ENCODE assay signal across 22 mouse cellular contexts in the genomic region with DNA sequence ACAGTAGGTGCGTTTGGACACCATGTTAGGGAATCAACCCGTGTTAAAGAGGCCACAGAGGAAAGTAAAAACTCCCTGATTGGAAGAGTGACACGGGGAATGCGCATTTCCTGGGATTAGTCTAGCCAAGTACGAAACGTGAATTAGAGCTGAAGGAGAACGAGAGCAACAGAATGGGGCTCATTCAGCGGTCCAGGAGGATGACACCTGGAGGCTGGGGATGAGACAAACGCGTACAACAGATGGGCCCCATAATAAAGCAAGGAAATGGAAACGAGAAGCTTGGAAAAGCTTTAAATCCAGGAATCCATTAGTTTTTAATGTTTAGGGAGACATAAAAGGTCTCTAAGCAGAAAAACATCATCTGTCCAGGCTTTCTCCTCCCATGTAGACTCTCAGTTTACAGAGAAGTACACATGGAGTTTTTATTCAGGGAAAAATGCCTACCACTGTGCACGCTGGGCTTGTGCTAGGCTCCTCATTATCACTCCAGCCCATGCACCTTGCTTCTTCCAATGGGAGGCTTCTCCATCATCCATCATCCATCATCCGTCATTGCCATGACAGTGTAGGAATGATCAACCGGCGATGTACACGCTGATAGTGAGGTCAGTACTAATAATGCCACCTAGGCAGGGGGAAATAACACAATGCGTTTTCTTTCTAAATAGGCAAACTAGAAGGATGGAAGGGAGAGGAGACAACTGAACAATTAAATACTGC.
A peak's percentile ranks its signal among the peaks of the same experiment; 100 is the strongest.
DNase-seq lines count a peak whose midpoint lies in the region; ATAC-seq and TF ChIP-seq lines count a peak whose summit lies in the region.
"Had no signal": no experiment of that assay in that cellular context is flagged by ENCODE, and none has a peak within 500 bp of the region (broad histone marks: within the 10 kb centered on the region; RNA-seq: fewer than 3 reads in every experiment).

No protein-coding gene starts in this region.

- H3K9me3 ChIP-seq in hindbrain, embryonic 11.5 days (ENCODE audit: control insufficient read depth, low read length) = no peaks in the 10 kb centered on the region
- no peaks in the 10 kb centered on the region for H3K9me3 ChIP-seq in hindbrain, embryonic 10.5 days
- H3K9me3 ChIP-seq in limb, embryonic 14.5 days (ENCODE audit: control insufficient read depth, low read length) = no peaks in the 10 kb centered on the region
- no peaks in the 10 kb centered on the region for H3K9me3 ChIP-seq in neural tube, embryonic 13.5 days
- no peaks in the 10 kb centered on the region for H3K9me3 ChIP-seq in lung, postnatal 0 days (ENCODE audit: low read length)
- H3K9me3 ChIP-seq: embryonic facial prominence, embryonic 10.5 days; heart, embryonic 12.5 days had no signal

- H3K4me3 ChIP-seq in hindbrain, embryonic 11.5 days (ENCODE audit: low read depth, low read length) = no peak overlapping the region
- no peak overlapping the region for H3K4me3 ChIP-seq in hindbrain, embryonic 10.5 days
- no peak overlapping the region for H3K4me3 ChIP-seq in limb, embryonic 14.5 days (replicated peaks; ENCODE audit: low read length)
- no peak overlapping the region for H3K4me3 ChIP-seq in neural tube, embryonic 13.5 days
- no peak overlapping the region for H3K4me3 ChIP-seq in lung, postnatal 0 days (ENCODE audit: low read depth, low read length)
- H3K4me3 ChIP-seq: embryonic facial prominence, embryonic 10.5 days; heart, embryonic 12.5 days had no signal

- DNase-seq in hindbrain, embryonic 11.5 days (ENCODE audit: low spot score) = no peak
- DNase-seq in hindbrain, embryonic 10.5 days (ENCODE audit: low spot score) = no peak
- peak; percentile 17 for DNase-seq in brain, embryonic 14.5 days (ENCODE audit: low read depth)
- DNase-seq in limb, embryonic 14.5 days (ENCODE audit: low spot score) = no peak
- DNase-seq in adipocyte (ENCODE audit: low spot score) = no peak
- DNase-seq in frontal cortex, postnatal 10 days (ENCODE audit: low spot score in 2 of 2) = no peak
- no peak for DNase-seq in lung, postnatal 0 days (ENCODE audit: low spot score)
- DNase-seq: adrenal gland, postnatal 25 days; cerebellum, adult 18-20 months; cerebellum, postnatal 25 days; gastrocnemius, postnatal 10 days; heart, adult 11 months; kidney, adult 8-10 months; kidney, postnatal 25 days; lung, postnatal 10 days; right cerebral cortex, postnatal 14 days; spleen, adult 18-20 months had no signal

- H3K27me3 ChIP-seq in hindbrain, embryonic 11.5 days (ENCODE audit: control insufficient read depth, insufficient read depth, low read length) = no peaks in the 10 kb centered on the region
- H3K27me3 ChIP-seq in hindbrain, embryonic 10.5 days (ENCODE audit: insufficient read depth, poor library complexity, severe bottlenecking) = no peaks in the 10 kb centered on the region
- no peaks in the 10 kb centered on the region for H3K27me3 ChIP-seq in limb, embryonic 14.5 days (ENCODE audit: control insufficient read depth, insufficient read depth, low read length)
- no peaks in the 10 kb centered on the region for H3K27me3 ChIP-seq in neural tube, embryonic 13.5 days
- no peaks in the 10 kb centered on the region for H3K27me3 ChIP-seq in lung, postnatal 0 days (replicated peaks; ENCODE audit: insufficient read depth, low read length)
- H3K27me3 ChIP-seq: CH12.LX; heart, embryonic 12.5 days had no signal

- H3K27ac ChIP-seq in hindbrain, embryonic 11.5 days (ENCODE audit: low read depth, low read length) = no peak overlapping the region
- no peak overlapping the region for H3K27ac ChIP-seq in hindbrain, embryonic 10.5 days
- H3K27ac ChIP-seq in limb, embryonic 14.5 days (replicated peaks; ENCODE audit: low read depth, low read length) = no peak overlapping the region
- H3K27ac ChIP-seq in neural tube, embryonic 13.5 days (replicated peaks) = peak overlapping the region; percentile 33; the same call in 1 of the 2 replicates
- no peak overlapping the region for H3K27ac ChIP-seq in lung, postnatal 0 days (ENCODE audit: low read length)
- H3K27ac ChIP-seq: embryonic facial prominence, embryonic 10.5 days; liver, embryonic 14.5 days had no signal

- no peak overlapping the region for H3K4me2 ChIP-seq in hindbrain, embryonic 11.5 days (replicated peaks; ENCODE audit: low read depth, low read length)
- H3K4me2 ChIP-seq in limb, embryonic 14.5 days (replicated peaks; ENCODE audit: low read depth, low read length, severe bottlenecking) = no peak overlapping the region
- peak overlapping the region; percentile 21 for H3K4me2 ChIP-seq in neural tube, embryonic 13.5 days
- H3K4me2 ChIP-seq in lung, postnatal 0 days (replicated peaks; ENCODE audit: low read depth, low read length) = no peak overlapping the region
- H3K4me2 ChIP-seq: heart, embryonic 12.5 days had no signal

- TF ChIP-seq EP300 in lung, postnatal 0 days (IDR thresholded peaks at IDR 0.05) = no peak

- no peaks in the 10 kb centered on the region for H3K4me1 ChIP-seq in hindbrain, embryonic 11.5 days (replicated peaks; ENCODE audit: control insufficient read depth, insufficient read depth, low read length)
- H3K4me1 ChIP-seq in hindbrain, embryonic 10.5 days (replicated peaks) = no peaks in the 10 kb centered on the region
- no peaks in the 10 kb centered on the region for H3K4me1 ChIP-seq in limb, embryonic 14.5 days (ENCODE audit: control insufficient read depth, insufficient read depth, low read length)
- peaks cover 17% of the 10 kb centered on the region for H3K4me1 ChIP-seq in neural tube, embryonic 13.5 days (replicated peaks)
- no peaks in the 10 kb centered on the region for H3K4me1 ChIP-seq in lung, postnatal 0 days (ENCODE audit: insufficient read depth, low read depth, low read length)
- H3K4me1 ChIP-seq: embryonic facial prominence, embryonic 10.5 days; heart, embryonic 12.5 days had no signal

- peak; percentile 64 for ATAC-seq in hindbrain, embryonic 11.5 days (ENCODE audit: low FRiP score)
- peak; percentile 23; the same call in 1 of the 2 replicates for ATAC-seq in limb, embryonic 14.5 days (ENCODE audit: low FRiP score, low read depth)
- ATAC-seq in neural tube, embryonic 13.5 days (ENCODE audit: low read depth) = peak; percentile 79
- no peak for ATAC-seq in lung, postnatal 0 days

- WGBS in hindbrain, embryonic 11.5 days = 67% methylated on average over 17 of the region's 17 CpGs
- 76% methylated on average over 17 of the region's 17 CpGs for WGBS in hindbrain, embryonic 10.5 days
- 73% methylated on average over 17 of the region's 17 CpGs for WGBS in limb, embryonic 14.5 days
- 53% methylated on average over 17 of the region's 17 CpGs for WGBS in neural tube, embryonic 13.5 days
- 47% methylated on average over 17 of the region's 17 CpGs for WGBS in lung, postnatal 0 days

- H3K36me3 ChIP-seq in hindbrain, embryonic 11.5 days (ENCODE audit: control insufficient read depth, insufficient read depth, low read length) = no peaks in the 10 kb centered on the region
- H3K36me3 ChIP-seq in hindbrain, embryonic 10.5 days = no peaks in the 10 kb centered on the region
- H3K36me3 ChIP-seq in limb, embryonic 14.5 days (ENCODE audit: control insufficient read depth, insufficient read depth, low read length) = no peaks in the 10 kb centered on the region
- H3K36me3 ChIP-seq in neural tube, embryonic 13.5 days = no peaks in the 10 kb centered on the region
- no peaks in the 10 kb centered on the region for H3K36me3 ChIP-seq in lung, postnatal 0 days (ENCODE audit: insufficient read depth, low read length)
- H3K36me3 ChIP-seq: embryonic facial prominence, embryonic 10.5 days; heart, embryonic 12.5 days had no signal

- TF ChIP-seq CTCF in brain, embryonic 14.5 days (IDR thresholded peaks at IDR 0.05; ENCODE audit: borderline replicate concordance, extremely low read depth, insufficient read depth, insufficient read length) = no peak
- no peak for TF ChIP-seq CTCF in lung, postnatal 0 days (IDR thresholded peaks at IDR 0.05)

- H3K9ac ChIP-seq in hindbrain, embryonic 11.5 days (ENCODE audit: low read depth, low read length) = no peak overlapping the region
- no peak overlapping the region for H3K9ac ChIP-seq in limb, embryonic 14.5 days (ENCODE audit: low read depth, low read length, severe bottlenecking)
- H3K9ac ChIP-seq in neural tube, embryonic 13.5 days = 0 out of 2 replicates have a peak overlapping the region, but pooled peaks have one; percentile 31
- H3K9ac ChIP-seq in lung, postnatal 0 days (replicated peaks; ENCODE audit: low read depth) = no peak overlapping the region
- H3K9ac ChIP-seq: heart, embryonic 12.5 days; liver, embryonic 14.5 days had no signal

- TF ChIP-seq POLR2A in brain, embryonic 14.5 days (IDR thresholded peaks at IDR 0.05; ENCODE audit: borderline replicate concordance, extremely low read depth, insufficient read depth, insufficient read length, poor library complexity, severe bottlenecking) = no peak
- no peak for TF ChIP-seq POLR2A in limb, embryonic 14.5 days (IDR thresholded peaks at IDR 0.05; ENCODE audit: borderline replicate concordance, extremely low read depth, insufficient read depth, insufficient read length)
